Mouse (Mus musculus): ENCODE data around the gene B020011L13Rik.
"Not testable (repeated sequence)": the region's sequence is repeated elsewhere in the genome, so short reads cannot be mapped to it uniquely, and the experiment has no call there.

The B020011L13Rik gene

GRCm38 (mm10) chr1:117780833-117781232 is at the start of gene B020011L13Rik:
Gene B020011L13Rik (plus strand): TSS chr1:117781133.
- DNase-seq (ENCODE audit: low read depth, low spot score): not testable (repeated sequence)

GRCm38 (mm10) chr1:117816271-117816670 is 35.3 kb downstream of the B020011L13Rik start:
- not testable (repeated sequence) for DNase-seq (ENCODE audit: low read depth, low spot score)

GRCm38 (mm10) chr1:117829781-117830180 is 48.8 kb downstream of the B020011L13Rik start, which contains the start of gene Gm28360:
Gene Gm28360 (plus strand): TSS chr1:117830081.
- DNase-seq (ENCODE audit: low read depth, low spot score): not testable (repeated sequence)

- DNase-seq (ENCODE audit: low read depth, low spot score): not testable (repeated sequence)
Measured at GRCm38 (mm10) chr1:117851718-117852117, 70.8 kb downstream of the B020011L13Rik start.
